Mouse (Mus musculus): ENCODE measurements around the gene Chd2. TPM values are rescaled to one million over a fixed set of nuclear protein-coding genes. Genes with fewer than 3 reads are reported as not detected.

Chd2 gene
- total and polyA plus RNA-seq, 3 experiments: 76.7 to 217 (median 125) TPM

DNA sequence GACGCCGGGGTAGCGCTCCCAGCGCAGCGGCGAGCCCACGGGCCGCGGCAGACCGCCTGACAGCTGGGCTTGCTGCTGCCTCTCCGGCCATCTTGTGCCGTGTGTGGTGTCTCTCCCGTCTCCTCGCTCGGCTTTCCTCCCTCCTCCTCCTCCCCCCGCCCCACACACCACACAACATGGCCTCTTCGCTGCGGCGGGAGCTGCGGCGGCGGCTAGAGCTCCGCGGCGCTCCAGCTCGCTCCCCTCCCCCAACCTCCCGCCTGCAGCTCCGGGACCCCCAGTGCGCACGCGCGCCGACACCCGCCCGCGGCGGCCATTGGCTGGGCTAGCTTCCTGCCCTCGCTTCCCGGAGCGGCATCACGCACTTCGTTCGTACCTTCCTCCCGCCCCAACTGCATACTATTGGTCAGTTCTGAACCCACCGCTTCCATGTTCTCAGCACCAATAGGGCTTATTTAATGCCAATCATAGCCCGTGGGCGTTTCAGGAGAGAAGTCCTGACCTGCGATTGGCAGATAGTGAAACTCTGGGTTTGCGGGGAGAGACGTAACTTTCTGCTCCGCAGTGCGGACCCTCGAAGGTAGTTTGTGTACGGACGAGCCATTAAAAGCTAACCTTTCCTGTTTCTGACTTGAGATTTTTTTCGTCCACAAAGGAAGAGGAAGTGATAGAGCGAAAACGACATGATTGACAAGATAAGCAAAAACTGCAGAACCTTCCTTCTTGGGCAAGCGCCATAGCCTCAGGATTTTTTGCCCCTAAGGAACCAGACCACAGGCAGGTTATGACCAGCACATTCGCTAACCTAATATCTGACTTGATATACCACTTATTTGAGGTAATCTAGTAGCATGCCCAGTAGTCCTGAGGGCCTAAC, 16.9 kb upstream of the Chd2 start:
- Histone ChIP-seq H3K9me3 (replicated peaks) (no peaks in the 10 kb centered on the region), H3K4me3 (ENCODE audit: low read depth, low read length) (peak overlapping the region; percentile 99), H3K4me1 (ENCODE audit: insufficient read depth, low read depth, low read length) (peaks cover 36% of the 10 kb centered on the region), H3K36me3 (replicated peaks) (no peaks in the 10 kb centered on the region), H3K27me3 (ENCODE audit: insufficient read depth, low read length) (no peaks in the 10 kb centered on the region)
- no peak for TF ChIP-seq POLR2AphosphoS5 (IDR thresholded peaks at IDR 0.05; ENCODE audit: insufficient replicate concordance, low read depth, low read length)
- TF ChIP-seq CTCF (IDR thresholded peaks at IDR 0.05; ENCODE audit: low read depth, low read length): no peak
- TF ChIP-seq GATA2 (IDR thresholded peaks at IDR 0.05; ENCODE audit: borderline replicate concordance, low read depth, low read length): no peak
- no peak for TF ChIP-seq TAL1 (conservative IDR thresholded peaks at IDR 0.05; ENCODE audit: low read depth, low read length)
- no peak for TF ChIP-seq GATA1 (IDR thresholded peaks at IDR 0.05; ENCODE audit: borderline replicate concordance, low read length)
- ATAC-seq (ENCODE audit: extremely low read depth, insufficient number of reproducible peaks, low FRiP score, poor library complexity, severe bottlenecking): peak; percentile 96
- peak; percentile 89 for DNase-seq (ENCODE audit: low spot score)

DNA sequence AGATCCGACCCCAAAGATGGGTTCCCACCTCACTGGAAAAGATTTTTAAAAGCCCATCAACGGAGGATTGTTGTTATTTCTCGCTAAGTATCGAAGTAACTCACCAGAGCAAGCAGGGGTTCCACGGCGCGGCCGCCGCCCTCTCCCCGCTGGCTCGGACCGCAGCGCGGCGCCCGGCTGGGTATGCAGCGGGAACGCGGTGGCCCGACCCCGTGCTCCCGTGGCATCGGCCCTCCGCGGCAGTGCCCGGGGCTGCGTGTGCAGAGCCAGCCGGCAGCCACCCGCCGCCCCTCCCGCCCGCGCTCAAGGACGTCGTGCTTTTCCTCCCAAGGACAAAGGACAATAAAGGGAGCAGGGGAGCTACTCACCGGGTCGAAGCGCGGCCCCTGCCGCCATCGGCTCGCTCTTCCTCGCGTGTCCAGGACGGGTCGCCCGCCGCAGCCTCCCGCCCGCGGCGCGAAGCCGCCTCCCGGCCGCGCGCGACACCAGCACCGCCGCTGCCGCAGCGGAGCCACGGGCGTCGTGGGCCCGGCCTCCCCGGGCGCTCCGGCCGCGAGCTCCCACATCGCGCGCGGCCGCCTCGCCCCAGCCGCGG, 16.1 kb upstream of the Chd2 start:
- Histone ChIP-seq H3K27me3 (ENCODE audit: insufficient read depth, low read length) (no peaks in the 10 kb centered on the region), H3K36me3 (replicated peaks) (peaks cover 1% of the 10 kb centered on the region), H3K4me1 (ENCODE audit: insufficient read depth, low read depth, low read length) (peaks cover 30% of the 10 kb centered on the region), H3K9me3 (replicated peaks) (no peaks in the 10 kb centered on the region), H3K4me3 (ENCODE audit: low read depth, low read length) (peak overlapping the region; percentile 99)
- ATAC-seq (ENCODE audit: extremely low read depth, insufficient number of reproducible peaks, low FRiP score, poor library complexity, severe bottlenecking) (no peak), DNase-seq (ENCODE audit: low spot score) (no peak)
- TF ChIP-seq POLR2AphosphoS5 (IDR thresholded peaks at IDR 0.05; ENCODE audit: insufficient replicate concordance, low read depth, low read length): no peak
- TF ChIP-seq GATA1 (IDR thresholded peaks at IDR 0.05; ENCODE audit: borderline replicate concordance, low read length): no peak
- TF ChIP-seq CTCF (IDR thresholded peaks at IDR 0.05; ENCODE audit: low read depth, low read length): no peak
- no peak for TF ChIP-seq TAL1 (conservative IDR thresholded peaks at IDR 0.05; ENCODE audit: low read depth, low read length)
- no peak for TF ChIP-seq GATA2 (IDR thresholded peaks at IDR 0.05; ENCODE audit: borderline replicate concordance, low read depth, low read length)

DNA sequence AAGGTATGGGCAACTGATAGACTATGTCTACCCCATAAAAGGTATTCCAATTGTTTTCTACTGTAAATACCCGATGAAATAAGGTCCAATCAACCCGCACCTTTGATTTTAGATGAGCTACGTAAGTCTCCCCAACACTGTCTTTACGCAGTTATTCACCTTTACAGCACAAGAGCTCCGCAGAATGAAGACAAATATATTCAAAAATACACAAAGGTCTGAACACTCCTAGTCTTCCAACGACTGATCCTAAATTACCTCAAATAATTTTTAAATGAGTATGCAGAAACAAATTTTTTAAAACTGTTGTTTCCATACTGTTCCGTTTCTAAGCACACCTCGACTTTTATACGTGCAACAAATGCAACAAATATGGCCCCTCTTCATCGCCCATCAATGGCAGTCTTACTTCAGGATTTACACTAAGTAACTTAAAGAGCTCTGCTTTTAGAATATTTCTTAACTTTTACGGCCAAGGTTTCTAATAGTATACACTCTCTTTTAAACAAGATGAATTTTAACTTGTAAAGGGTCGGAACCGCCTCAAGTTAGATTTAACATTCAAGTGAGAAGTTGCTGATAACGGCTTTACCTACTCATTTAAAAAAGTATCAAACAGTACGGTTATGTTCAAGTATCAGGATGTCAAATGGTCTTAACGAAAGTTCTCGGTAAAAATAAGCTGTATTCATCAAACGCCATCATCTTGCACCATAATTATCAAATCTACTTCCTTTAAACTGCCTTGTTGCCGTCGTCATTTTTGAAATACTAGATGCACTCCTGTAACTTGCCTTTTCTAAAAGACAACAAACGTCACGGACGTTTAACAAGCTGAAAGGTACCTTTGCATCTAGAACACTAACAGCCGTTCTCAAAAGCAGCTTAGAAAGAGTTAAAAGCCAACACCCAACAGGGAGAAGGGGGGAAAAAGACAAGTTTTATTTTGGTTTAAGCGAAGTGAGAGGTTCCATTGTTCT, 15.3 kb upstream of the Chd2 start:
- Histone ChIP-seq H3K36me3 (replicated peaks) (peaks cover 5% of the 10 kb centered on the region), H3K9me3 (replicated peaks) (no peaks in the 10 kb centered on the region), H3K4me3 (ENCODE audit: low read depth, low read length) (peak overlapping the region; percentile 99), H3K27me3 (ENCODE audit: insufficient read depth, low read length) (no peaks in the 10 kb centered on the region), H3K4me1 (ENCODE audit: insufficient read depth, low read depth, low read length) (peaks cover 31% of the 10 kb centered on the region)
- DNase-seq (ENCODE audit: low spot score) (no peak), ATAC-seq (ENCODE audit: extremely low read depth, insufficient number of reproducible peaks, low FRiP score, poor library complexity, severe bottlenecking) (no peak)
- TF ChIP-seq GATA1 (IDR thresholded peaks at IDR 0.05; ENCODE audit: borderline replicate concordance, low read length): no peak
- TF ChIP-seq TAL1 (conservative IDR thresholded peaks at IDR 0.05; ENCODE audit: low read depth, low read length): no peak
- no peak for TF ChIP-seq POLR2AphosphoS5 (IDR thresholded peaks at IDR 0.05; ENCODE audit: insufficient replicate concordance, low read depth, low read length)
- TF ChIP-seq GATA2 (IDR thresholded peaks at IDR 0.05; ENCODE audit: borderline replicate concordance, low read depth, low read length): no peak
- no peak for TF ChIP-seq CTCF (IDR thresholded peaks at IDR 0.05; ENCODE audit: low read depth, low read length)

- Histone ChIP-seq H3K9me3 (replicated peaks) (no peaks in the 10 kb centered on the region), H3K4me3 (ENCODE audit: low read depth, low read length) (peak overlapping the region; percentile 99), H3K27me3 (ENCODE audit: insufficient read depth, low read length) (no peaks in the 10 kb centered on the region), H3K36me3 (replicated peaks) (peaks cover 12% of the 10 kb centered on the region), H3K4me1 (ENCODE audit: insufficient read depth, low read depth, low read length) (peaks cover 25% of the 10 kb centered on the region)
- no peak for TF ChIP-seq CTCF (IDR thresholded peaks at IDR 0.05; ENCODE audit: low read depth, low read length)
- no peak for DNase-seq (ENCODE audit: low spot score)
- no peak for ATAC-seq (ENCODE audit: extremely low read depth, insufficient number of reproducible peaks, low FRiP score, poor library complexity, severe bottlenecking)
Measured at GRCm38 (mm10) chr7:73555918-73556580, 14.4 kb upstream of the Chd2 start.

- ATAC-seq (ENCODE audit: extremely low read depth, insufficient number of reproducible peaks, low FRiP score, poor library complexity, severe bottlenecking): no peak
- H3K4me1 ChIP-seq (ENCODE audit: insufficient read depth, low read depth, low read length): peaks cover 19% of the 10 kb centered on the region
- TF ChIP-seq CTCF (IDR thresholded peaks at IDR 0.05; ENCODE audit: low read depth, low read length): no peak
- no peak for DNase-seq (ENCODE audit: low spot score)
- no peaks in the 10 kb centered on the region for H3K9me3 ChIP-seq (replicated peaks)
- no peaks in the 10 kb centered on the region for H3K27me3 ChIP-seq (ENCODE audit: insufficient read depth, low read length)
- no peak overlapping the region for H3K4me3 ChIP-seq (ENCODE audit: low read depth, low read length)
- peaks cover 19% of the 10 kb centered on the region for H3K36me3 ChIP-seq (replicated peaks)
Measured at GRCm38 (mm10) chr7:73554849-73555248, 13.2 kb upstream of the Chd2 start.

DNA sequence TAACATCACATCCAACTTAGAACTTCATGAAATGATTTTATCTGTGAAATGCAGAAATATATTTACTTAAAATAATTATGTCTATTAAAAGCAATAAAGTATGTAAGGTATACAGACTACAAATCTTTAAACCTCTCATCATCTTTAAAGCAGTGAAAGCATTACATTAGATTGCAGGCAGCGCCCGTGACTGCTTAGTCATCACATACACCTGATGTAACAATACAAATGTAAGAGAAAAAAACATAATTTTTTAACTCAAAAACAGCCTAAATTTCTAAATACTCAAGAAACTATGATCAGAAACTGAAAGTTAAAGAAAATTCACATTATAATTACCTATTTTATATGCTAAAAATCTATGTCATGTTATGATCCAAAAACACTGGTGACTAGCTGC, 11.5 kb upstream of the Chd2 start:
- H3K4me1 ChIP-seq (ENCODE audit: insufficient read depth, low read depth, low read length): peaks cover 24% of the 10 kb centered on the region
- no peaks in the 10 kb centered on the region for H3K9me3 ChIP-seq (replicated peaks)
- no peak overlapping the region; the same call in 1 of the 2 replicates for H3K4me3 ChIP-seq (ENCODE audit: low read depth, low read length)
- no peak for TF ChIP-seq POLR2AphosphoS5 (IDR thresholded peaks at IDR 0.05; ENCODE audit: insufficient replicate concordance, low read depth, low read length)
- TF ChIP-seq CTCF (IDR thresholded peaks at IDR 0.05; ENCODE audit: low read depth, low read length): no peak
- TF ChIP-seq GATA1 (IDR thresholded peaks at IDR 0.05; ENCODE audit: borderline replicate concordance, low read length): no peak
- TF ChIP-seq GATA2 (IDR thresholded peaks at IDR 0.05; ENCODE audit: borderline replicate concordance, low read depth, low read length): no peak
- no peak for TF ChIP-seq TAL1 (conservative IDR thresholded peaks at IDR 0.05; ENCODE audit: low read depth, low read length)
- no peak for ATAC-seq (ENCODE audit: extremely low read depth, insufficient number of reproducible peaks, low FRiP score, poor library complexity, severe bottlenecking)
- H3K27me3 ChIP-seq (ENCODE audit: insufficient read depth, low read length): no peaks in the 10 kb centered on the region
- DNase-seq (ENCODE audit: low spot score): no peak
- H3K36me3 ChIP-seq (replicated peaks): peaks cover 31% of the 10 kb centered on the region

All from G1E (cell line).